In genomic region chr17:56727029-56727649, GRCm38 (mm10) we compare ENCODE assay signal across 10 mouse cellular contexts. TPM values are rescaled to one million over a fixed set of nuclear protein-coding genes. Genes with fewer than 3 reads are reported as not detected.
DNase-seq lines count a peak whose midpoint lies in the region; ATAC-seq and TF ChIP-seq lines count a peak whose summit lies in the region.
"Had no signal": no experiment of that assay in that cellular context is flagged by ENCODE, and none has a peak within 500 bp of the region (broad histone marks: within the 10 kb centered on the region; RNA-seq: fewer than 3 reads in every experiment).

No protein-coding gene starts in this region.

- TF ChIP-seq CTCF in liver, postnatal 0 days (IDR thresholded peaks at IDR 0.05; ENCODE audit: low read depth), result no peak

- peaks cover 28% of the 10 kb centered on the region for H3K4me1 ChIP-seq in heart, embryonic 10.5 days
- peaks cover 19% of the 10 kb centered on the region for H3K4me1 ChIP-seq in liver, embryonic 12.5 days
- H3K4me1 ChIP-seq in liver, postnatal 0 days (ENCODE audit: insufficient read depth), result peaks cover 3% of the 10 kb centered on the region; the same call in 1 of the 2 replicates
- peaks cover 5% of the 10 kb centered on the region for H3K4me1 ChIP-seq in embryonic facial prominence, embryonic 14.5 days (ENCODE audit: control insufficient read depth, insufficient read depth, low read length)

- no peak for TF ChIP-seq EP300 in liver, postnatal 0 days (IDR thresholded peaks at IDR 0.05; ENCODE audit: low read depth)

- no peak overlapping the region for H3K9ac ChIP-seq in liver, embryonic 12.5 days
- no peak overlapping the region for H3K9ac ChIP-seq in liver, postnatal 0 days (replicated peaks)
- no peak overlapping the region for H3K9ac ChIP-seq in embryonic facial prominence, embryonic 14.5 days (ENCODE audit: low read depth, low read length)

- ATAC-seq in liver, embryonic 12.5 days, result 0 out of 2 replicates have a peak, but pooled peaks have one; percentile 30
- no peak for ATAC-seq in liver, postnatal 0 days
- ATAC-seq in embryonic facial prominence, embryonic 14.5 days (ENCODE audit: low read depth), result peak; percentile 58
- ATAC-seq in erythroid progenitor cell, adult 5-6 weeks (replicated peaks; ENCODE audit: low FRiP score, poor library complexity, severe bottlenecking), result no peak

- peaks cover 26% of the 10 kb centered on the region; the same call in 1 of the 2 replicates for H3K27me3 ChIP-seq in heart, embryonic 10.5 days (ENCODE audit: insufficient read depth, poor library complexity, severe bottlenecking)
- H3K27me3 ChIP-seq in liver, embryonic 12.5 days (replicated peaks), result peaks cover 51% of the 10 kb centered on the region
- H3K27me3 ChIP-seq in liver, postnatal 0 days (ENCODE audit: insufficient read depth, low read length), result peaks cover 6% of the 10 kb centered on the region; the same call in 1 of the 2 replicates
- H3K27me3 ChIP-seq in embryonic facial prominence, embryonic 14.5 days (replicated peaks; ENCODE audit: control insufficient read depth, insufficient read depth, low read length), result no peaks in the 10 kb centered on the region

- DNase-seq in heart, embryonic 10.5 days (ENCODE audit: low spot score), result no peak
- DNase-seq in heart, adult 8-10 months (ENCODE audit: low spot score), result no peak
- DNase-seq in liver, postnatal 0 days, result no peak
- DNase-seq in embryonic facial prominence, embryonic 14.5 days (ENCODE audit: low spot score), result peak; percentile 62
- DNase-seq in mesoderm, embryonic 11.5 days (ENCODE audit: low read depth, low spot score), result peak; percentile 53
- no peak for DNase-seq in urinary bladder, postnatal 10 days (ENCODE audit: low spot score)
- DNase-seq: gastrocnemius, postnatal 14 days; kidney, postnatal 14 days had no signal

- peak overlapping the region; percentile 27; the same call in 1 of the 2 replicates for H3K4me3 ChIP-seq in heart, embryonic 10.5 days
- no peak overlapping the region for H3K4me3 ChIP-seq in liver, embryonic 12.5 days
- H3K4me3 ChIP-seq in liver, postnatal 0 days (ENCODE audit: low read depth, low read length), result no peak overlapping the region
- no peak overlapping the region for H3K4me3 ChIP-seq in embryonic facial prominence, embryonic 14.5 days (ENCODE audit: low read depth, low read length)

- 8% methylated on average over 7 of the region's 7 CpGs for WGBS in heart, embryonic 10.5 days
- 25% methylated on average over 7 of the region's 7 CpGs for WGBS in liver, embryonic 12.5 days (ENCODE audit: insufficient replicate concordance)
- WGBS in liver, postnatal 0 days (ENCODE audit: insufficient replicate concordance), result 25% methylated on average over 7 of the region's 7 CpGs
- 18% methylated on average over 7 of the region's 7 CpGs for WGBS in embryonic facial prominence, embryonic 14.5 days

- H3K27ac ChIP-seq in heart, embryonic 10.5 days, result peak overlapping the region; percentile 37
- no peak overlapping the region for H3K27ac ChIP-seq in liver, embryonic 12.5 days
- H3K27ac ChIP-seq in liver, postnatal 0 days (ENCODE audit: low read depth), result no peak overlapping the region
- peak overlapping the region; percentile 41 for H3K27ac ChIP-seq in embryonic facial prominence, embryonic 14.5 days (replicated peaks; ENCODE audit: low read depth, low read length)

- H3K4me2 ChIP-seq in liver, embryonic 12.5 days, result peak overlapping the region; percentile 47
- no peak overlapping the region for H3K4me2 ChIP-seq in liver, postnatal 0 days (ENCODE audit: low read depth, low read length)
- H3K4me2 ChIP-seq in embryonic facial prominence, embryonic 14.5 days (ENCODE audit: low read depth, low read length), result no peak overlapping the region

- peaks cover 30% of the 10 kb centered on the region for H3K36me3 ChIP-seq in heart, embryonic 10.5 days
- H3K36me3 ChIP-seq in liver, embryonic 12.5 days, result peaks cover 25% of the 10 kb centered on the region
- H3K36me3 ChIP-seq in liver, postnatal 0 days (replicated peaks; ENCODE audit: insufficient read depth, low read length), result peaks cover 9% of the 10 kb centered on the region; the same call in 1 of the 2 replicates
- H3K36me3 ChIP-seq in embryonic facial prominence, embryonic 14.5 days (ENCODE audit: control insufficient read depth, insufficient read depth, low read length), result peaks cover 29% of the 10 kb centered on the region

- no peaks in the 10 kb centered on the region for H3K9me3 ChIP-seq in heart, embryonic 10.5 days
- H3K9me3 ChIP-seq in liver, embryonic 12.5 days (replicated peaks), result no peaks in the 10 kb centered on the region
- no peaks in the 10 kb centered on the region for H3K9me3 ChIP-seq in liver, postnatal 0 days (ENCODE audit: low read length)
- no peaks in the 10 kb centered on the region for H3K9me3 ChIP-seq in embryonic facial prominence, embryonic 14.5 days (ENCODE audit: control insufficient read depth, low read length)

RNA-seq across cellular contexts. Expression of gene Vmac, which starts 9.3 kb away (rescaled TPM):
- 10.2 and 12.7 TPM in 2 replicates for polyA plus RNA-seq in heart, embryonic 10.5 days (2016; fragmentation: Nextera tagmentation; extraction: Ambion mirVana)
- 1 to 10 TPM; 3.2 to 7.1 (median 6.0) TPM for total RNA-seq in heart, adult 8-10 months (2022)
- 3.8 and 4.0 TPM in 2 replicates for polyA plus RNA-seq in liver, embryonic 12.5 days (2016; fragmentation: Nextera tagmentation; extraction: Ambion mirVana)
- 3.3 and 4.1 TPM in 2 replicates for polyA plus RNA-seq in liver, postnatal 0 days (2015; fragmentation: Nextera tagmentation; extraction: Ambion mirVana)
- 18.6 and 21.4 TPM in 2 replicates for polyA plus RNA-seq in embryonic facial prominence, embryonic 14.5 days (2014; fragmentation: Nextera tagmentation; extraction: Ambion mirVana)
- 2.1 and 2.2 TPM in 2 replicates for total RNA-seq in erythroid progenitor cell, adult 5-6 weeks (2015; ENCODE audit: low replicate concordance)
- not detected in 2 replicates for total RNA-seq in erythroid progenitor cell, adult 5-6 weeks (2017; ENCODE audit: low replicate concordance)

RNA-seq across cellular contexts. Expression of gene Ndufa11, which starts 9.6 kb away (rescaled TPM):
- polyA plus RNA-seq in heart, embryonic 10.5 days (2016; fragmentation: Nextera tagmentation; extraction: Ambion mirVana), result 518 and 632 TPM in 2 replicates
- 100 to 1,000 TPM; 804 to 980 (median 857) TPM for total RNA-seq in heart, adult 8-10 months (2022)
- polyA plus RNA-seq in liver, embryonic 12.5 days (2016; fragmentation: Nextera tagmentation; extraction: Ambion mirVana), result 265 and 282 TPM in 2 replicates
- polyA plus RNA-seq in liver, postnatal 0 days (2015; fragmentation: Nextera tagmentation; extraction: Ambion mirVana), result 281 and 298 TPM in 2 replicates
- 424 and 466 TPM in 2 replicates for polyA plus RNA-seq in embryonic facial prominence, embryonic 14.5 days (2014; fragmentation: Nextera tagmentation; extraction: Ambion mirVana)
- total RNA-seq in erythroid progenitor cell, adult 5-6 weeks (2015; ENCODE audit: low replicate concordance), result 46.5 and 90.1 TPM in 2 replicates
- 54.2 and 67.9 TPM in 2 replicates for total RNA-seq in erythroid progenitor cell, adult 5-6 weeks (2017; ENCODE audit: low replicate concordance)

RNA-seq across cellular contexts. Expression of gene Nrtn, which starts 30.2 kb away (rescaled TPM):
- polyA plus RNA-seq in heart, embryonic 10.5 days (2016; fragmentation: Nextera tagmentation; extraction: Ambion mirVana), result 3.3 and 7.4 TPM in 2 replicates
- total RNA-seq in heart, adult 8-10 months (2022), result 10 to 100 TPM; 22.4 to 26.7 (median 24.6) TPM
- polyA plus RNA-seq in liver, embryonic 12.5 days (2016; fragmentation: Nextera tagmentation; extraction: Ambion mirVana), result 3.2 and 4.1 TPM in 2 replicates
- 1.2 and 2.2 TPM in 2 replicates for polyA plus RNA-seq in liver, postnatal 0 days (2015; fragmentation: Nextera tagmentation; extraction: Ambion mirVana)
- polyA plus RNA-seq in embryonic facial prominence, embryonic 14.5 days (2014; fragmentation: Nextera tagmentation; extraction: Ambion mirVana), result 14.0 and 17.4 TPM in 2 replicates
- not detected in 2 replicates for total RNA-seq in erythroid progenitor cell, adult 5-6 weeks (2015; ENCODE audit: low replicate concordance)
- total RNA-seq in erythroid progenitor cell, adult 5-6 weeks (2017; ENCODE audit: low replicate concordance), result not detected in 2 replicates

RNA-seq across cellular contexts. Expression of gene Dus3l, which starts 37.4 kb away (rescaled TPM):
- 39.6 and 41.4 TPM in 2 replicates for polyA plus RNA-seq in heart, embryonic 10.5 days (2016; fragmentation: Nextera tagmentation; extraction: Ambion mirVana)
- total RNA-seq in heart, adult 8-10 months (2022), result 10 to 100 TPM; 15.6 to 18.5 (median 16.6) TPM
- polyA plus RNA-seq in liver, embryonic 12.5 days (2016; fragmentation: Nextera tagmentation; extraction: Ambion mirVana), result 24.1 and 24.6 TPM in 2 replicates
- 9.1 TPM in 2 replicates for polyA plus RNA-seq in liver, postnatal 0 days (2015; fragmentation: Nextera tagmentation; extraction: Ambion mirVana)
- 33.3 and 42.0 TPM in 2 replicates for polyA plus RNA-seq in embryonic facial prominence, embryonic 14.5 days (2014; fragmentation: Nextera tagmentation; extraction: Ambion mirVana)
- total RNA-seq in erythroid progenitor cell, adult 5-6 weeks (2015; ENCODE audit: low replicate concordance), result 6.5 and 7.1 TPM in 2 replicates
- total RNA-seq in erythroid progenitor cell, adult 5-6 weeks (2017; ENCODE audit: low replicate concordance), result 3.0 and 5.4 TPM in 2 replicates

RNA-seq across cellular contexts. Expression of gene Prr22, which starts 42.9 kb away (rescaled TPM):
- polyA plus RNA-seq in heart, embryonic 10.5 days (2016; fragmentation: Nextera tagmentation; extraction: Ambion mirVana), result 1.3 and 2.1 TPM in 2 replicates
- under 1 TPM; 0.31 to 0.60 (median 0.43) TPM for total RNA-seq in heart, adult 8-10 months (2022)
- 1.1 and 1.2 TPM in 2 replicates for polyA plus RNA-seq in liver, embryonic 12.5 days (2016; fragmentation: Nextera tagmentation; extraction: Ambion mirVana)
- 0.20 and 0.23 TPM in 2 replicates for polyA plus RNA-seq in liver, postnatal 0 days (2015; fragmentation: Nextera tagmentation; extraction: Ambion mirVana)
- polyA plus RNA-seq in embryonic facial prominence, embryonic 14.5 days (2014; fragmentation: Nextera tagmentation; extraction: Ambion mirVana), result 0.61 and 1.2 TPM in 2 replicates
- not detected in 2 replicates for total RNA-seq in erythroid progenitor cell, adult 5-6 weeks (2015; ENCODE audit: low replicate concordance)
- not detected in 2 replicates for total RNA-seq in erythroid progenitor cell, adult 5-6 weeks (2017; ENCODE audit: low replicate concordance)

Comparison
In these comparisons a context has a peak if more than half of its experiments do, and no peak if none do; other contexts are left out.
1. ATAC-seq: peak in liver, embryonic 12.5 days (single experiment) and embryonic facial prominence, embryonic 14.5 days (single experiment); none in liver, postnatal 0 days (single experiment) and erythroid progenitor cell, adult 5-6 weeks (single experiment).
2. DNase-seq: peak in embryonic facial prominence, embryonic 14.5 days (single experiment) and mesoderm, embryonic 11.5 days (single experiment); none in heart, embryonic 10.5 days (single experiment), heart, adult 8-10 months (single experiment), liver, postnatal 0 days (single experiment) and urinary bladder, postnatal 10 days (single experiment).
3. H3K27ac ChIP-seq: peak in heart, embryonic 10.5 days (single experiment) and embryonic facial prominence, embryonic 14.5 days (single experiment); none in liver, embryonic 12.5 days (single experiment) and liver, postnatal 0 days (single experiment).